Comparison of ENCODE assay signal across 8 mouse cellular contexts in genomic region chr1:63178308-63178707, GRCm38 (mm10). TPM values are rescaled to one million over a fixed set of nuclear protein-coding genes. Genes with fewer than 3 reads are reported as not detected.
DNase-seq lines count a peak whose midpoint lies in the region; ATAC-seq and TF ChIP-seq lines count a peak whose summit lies in the region.

No protein-coding gene starts in this region.

- H3K9me3 ChIP-seq in embryonic facial prominence, embryonic 13.5 days, result no peaks in the 10 kb centered on the region
- H3K9me3 ChIP-seq in limb, embryonic 13.5 days, result no peaks in the 10 kb centered on the region
- no peaks in the 10 kb centered on the region for H3K9me3 ChIP-seq in stomach, embryonic 14.5 days (ENCODE audit: control insufficient read depth, low read depth, low read length)

- no peak for ATAC-seq in embryonic facial prominence, embryonic 13.5 days (ENCODE audit: insufficient number of reproducible peaks, insufficient read depth, low FRiP score, low TSS enrichment, low read depth)
- no peak for ATAC-seq in limb, embryonic 13.5 days (ENCODE audit: low FRiP score, low read depth)
- ATAC-seq in stomach, embryonic 14.5 days (ENCODE audit: insufficient number of reproducible peaks, insufficient read depth, low FRiP score, low read depth), result no peak

- peak overlapping the region; percentile 99; the same call in 1 of the 2 replicates for H3K4me3 ChIP-seq in layer of hippocampus, adult 2 months
- H3K4me3 ChIP-seq in embryonic facial prominence, embryonic 13.5 days, result peak overlapping the region; percentile 94
- peak overlapping the region; percentile 96 for H3K4me3 ChIP-seq in limb, embryonic 13.5 days
- H3K4me3 ChIP-seq in stomach, embryonic 14.5 days (ENCODE audit: low read depth, low read length), result peak overlapping the region; percentile 68

- H3K27me3 ChIP-seq in embryonic facial prominence, embryonic 13.5 days, result no peaks in the 10 kb centered on the region
- no peaks in the 10 kb centered on the region for H3K27me3 ChIP-seq in limb, embryonic 13.5 days
- no peaks in the 10 kb centered on the region for H3K27me3 ChIP-seq in stomach, embryonic 14.5 days (ENCODE audit: control insufficient read depth, insufficient read depth, low read length)

- 76% methylated on average over 3 of the region's 3 CpGs for WGBS in embryonic facial prominence, embryonic 13.5 days
- 74% methylated on average over 3 of the region's 3 CpGs for WGBS in limb, embryonic 13.5 days
- WGBS in stomach, embryonic 14.5 days, result 70% methylated on average over 3 of the region's 3 CpGs

- TF ChIP-seq CTCF in layer of hippocampus, adult 2 months (conservative IDR thresholded peaks at IDR 0.05), result no peak

- H3K27ac ChIP-seq in layer of hippocampus, adult 2 months, result no peak overlapping the region
- no peak overlapping the region for H3K27ac ChIP-seq in embryonic facial prominence, embryonic 13.5 days
- no peak overlapping the region for H3K27ac ChIP-seq in limb, embryonic 13.5 days
- no peak overlapping the region for H3K27ac ChIP-seq in stomach, embryonic 14.5 days (ENCODE audit: low read length)

- peak overlapping the region; percentile 77 for H3K4me2 ChIP-seq in embryonic facial prominence, embryonic 13.5 days
- peak overlapping the region; percentile 89 for H3K4me2 ChIP-seq in limb, embryonic 13.5 days (replicated peaks)
- H3K4me2 ChIP-seq in stomach, embryonic 14.5 days (replicated peaks; ENCODE audit: low read depth, low read length), result peak overlapping the region; percentile 57

- peaks cover 24% of the 10 kb centered on the region for H3K4me1 ChIP-seq in embryonic facial prominence, embryonic 13.5 days
- peaks cover 24% of the 10 kb centered on the region for H3K4me1 ChIP-seq in limb, embryonic 13.5 days
- H3K4me1 ChIP-seq in stomach, embryonic 14.5 days (ENCODE audit: control insufficient read depth, insufficient read depth, low read length), result peaks cover 10% of the 10 kb centered on the region; the same call in 1 of the 2 replicates

- DNase-seq in layer of hippocampus, adult 2 months (ENCODE audit: low spot score in 2 of 2), result no peak
- DNase-seq in layer of hippocampus, postnatal 14 days (ENCODE audit: low spot score in 2 of 2), result no peak
- no peak for DNase-seq in yolk sac, embryonic 10.5 days (ENCODE audit: low spot score)
- no peak for DNase-seq in natural killer cell, adult 2 months (ENCODE audit: low spot score in 2 of 2)
- no peak for DNase-seq in adrenal gland, postnatal 10 days

- peak overlapping the region; percentile 97; the same call in 1 of the 2 replicates for H3K9ac ChIP-seq in embryonic facial prominence, embryonic 13.5 days
- peak overlapping the region; percentile 97 for H3K9ac ChIP-seq in limb, embryonic 13.5 days
- peak overlapping the region; percentile 97; the same call in 1 of the 2 replicates for H3K9ac ChIP-seq in stomach, embryonic 14.5 days (replicated peaks; ENCODE audit: low read depth, low read length)

- peaks cover 31% of the 10 kb centered on the region for H3K36me3 ChIP-seq in embryonic facial prominence, embryonic 13.5 days
- peaks cover 31% of the 10 kb centered on the region for H3K36me3 ChIP-seq in limb, embryonic 13.5 days
- H3K36me3 ChIP-seq in stomach, embryonic 14.5 days (ENCODE audit: control insufficient read depth, insufficient read depth, low read length), result peaks cover 18% of the 10 kb centered on the region

RNA-seq across cellular contexts. Expression of gene Ndufs1, which starts 1.7 kb away (rescaled TPM):
- 100 to 1,000 TPM; 153 to 155 TPM for total RNA-seq in layer of hippocampus, adult 2 months (2021)
- 100 to 1,000 TPM; 150 to 164 TPM for total RNA-seq in layer of hippocampus, postnatal 14 days (2021)
- polyA plus RNA-seq in embryonic facial prominence, embryonic 13.5 days (2015; fragmentation: Nextera tagmentation; extraction: Ambion mirVana), result 124 and 125 TPM in 2 replicates
- 131 and 134 TPM in 2 replicates for polyA plus RNA-seq in limb, embryonic 13.5 days (2015; fragmentation: Nextera tagmentation; extraction: Ambion mirVana)
- polyA plus RNA-seq in stomach, embryonic 14.5 days (2014; fragmentation: Nextera tagmentation; extraction: Ambion mirVana), result 125 and 128 TPM in 2 replicates
- total RNA-seq in adrenal gland, postnatal 10 days (2021), result 100 to 1,000 TPM; 379 to 450 TPM

RNA-seq across cellular contexts. Expression of gene Eef1b2, which starts 1.7 kb away (rescaled TPM):
- 100 to 1,000 TPM; 343 to 345 TPM for total RNA-seq in layer of hippocampus, adult 2 months (2021)
- total RNA-seq in layer of hippocampus, postnatal 14 days (2021), result 100 to 1,000 TPM; 390 to 404 TPM
- polyA plus RNA-seq in embryonic facial prominence, embryonic 13.5 days (2015; fragmentation: Nextera tagmentation; extraction: Ambion mirVana), result 645 and 705 TPM in 2 replicates
- 609 and 631 TPM in 2 replicates for polyA plus RNA-seq in limb, embryonic 13.5 days (2015; fragmentation: Nextera tagmentation; extraction: Ambion mirVana)
- 670 and 693 TPM in 2 replicates for polyA plus RNA-seq in stomach, embryonic 14.5 days (2014; fragmentation: Nextera tagmentation; extraction: Ambion mirVana)
- total RNA-seq in adrenal gland, postnatal 10 days (2021), result 100 to 1,000 TPM; 698 to 749 TPM

RNA-seq across cellular contexts. Expression of gene Gpr1, which starts 36.0 kb away (rescaled TPM):
- total RNA-seq in layer of hippocampus, adult 2 months (2021), result under 1 TPM; 0.49 to 0.61 TPM
- under 1 TPM; 0.19 to 0.28 TPM for total RNA-seq in layer of hippocampus, postnatal 14 days (2021)
- polyA plus RNA-seq in embryonic facial prominence, embryonic 13.5 days (2015; fragmentation: Nextera tagmentation; extraction: Ambion mirVana), result 0.14 TPM in 1 of 2 replicates, not detected in the other
- 0.22 and 0.25 TPM in 2 replicates for polyA plus RNA-seq in limb, embryonic 13.5 days (2015; fragmentation: Nextera tagmentation; extraction: Ambion mirVana)
- 0.13 TPM in 1 of 2 replicates, not detected in the other for polyA plus RNA-seq in stomach, embryonic 14.5 days (2014; fragmentation: Nextera tagmentation; extraction: Ambion mirVana)
- total RNA-seq in adrenal gland, postnatal 10 days (2021), result under 1 TPM; 0.33 to 0.66 TPM
